In genomic region chr2:137079721-137080320, GRCm38 (mm10) we compare ENCODE assay signal across 12 mouse cellular contexts. TPM values are rescaled to one million over a fixed set of nuclear protein-coding genes. Genes with fewer than 3 reads are reported as not detected.
A peak's percentile ranks its signal among the peaks of the same experiment; 100 is the strongest.
DNase-seq lines count a peak whose midpoint lies in the region; ATAC-seq and TF ChIP-seq lines count a peak whose summit lies in the region.
"Had no signal": no experiment of that assay in that cellular context is flagged by ENCODE, and none has a peak within 500 bp of the region (broad histone marks: within the 10 kb centered on the region; RNA-seq: fewer than 3 reads in every experiment).

No protein-coding gene starts in this region.

- H3K9ac ChIP-seq in heart, embryonic 15.5 days: no peak overlapping the region
- no peak overlapping the region for H3K9ac ChIP-seq in embryonic facial prominence, embryonic 14.5 days (ENCODE audit: low read depth, low read length)
- no peak overlapping the region for H3K9ac ChIP-seq in kidney, embryonic 16.5 days (replicated peaks; ENCODE audit: low read length)

- H3K36me3 ChIP-seq in heart, embryonic 15.5 days: peaks cover 21% of the 10 kb centered on the region
- peaks cover 24% of the 10 kb centered on the region for H3K36me3 ChIP-seq in embryonic facial prominence, embryonic 14.5 days (ENCODE audit: control insufficient read depth, insufficient read depth, low read length)
- peaks cover 22% of the 10 kb centered on the region for H3K36me3 ChIP-seq in kidney, embryonic 16.5 days (ENCODE audit: insufficient read depth, low read length)

- 23% methylated on average over 10 of the region's 10 CpGs for WGBS in heart, embryonic 15.5 days
- WGBS in embryonic facial prominence, embryonic 14.5 days: 18% methylated on average over 10 of the region's 10 CpGs
- 30% methylated on average over 10 of the region's 10 CpGs for WGBS in kidney, embryonic 16.5 days
- WGBS in cerebellum, adult 2 months: 21% methylated on average over 10 of the region's 10 CpGs

- no peak for TF ChIP-seq POLR2A in cerebellum, adult 2 months (IDR thresholded peaks at IDR 0.05; ENCODE audit: borderline replicate concordance, insufficient read depth, low read length)

- TF ChIP-seq CTCF in cerebellum, adult 2 months (IDR thresholded peaks at IDR 0.05; ENCODE audit: borderline replicate concordance, insufficient read depth, low read depth, low read length): no peak

- no peak; the same call in 1 of the 2 replicates for ATAC-seq in heart, embryonic 15.5 days (replicated peaks; ENCODE audit: insufficient number of reproducible peaks, insufficient read depth, low FRiP score, low read depth)
- ATAC-seq in embryonic facial prominence, embryonic 14.5 days (ENCODE audit: low read depth): peak; percentile 64
- 0 out of 2 replicates have a peak, but pooled peaks have one; percentile 5 for ATAC-seq in kidney, embryonic 16.5 days (ENCODE audit: low FRiP score, low TSS enrichment)
- ATAC-seq: CD4-positive, CD25-positive, alpha-beta regulatory T cell, adult 4 months had no signal

- H3K27ac ChIP-seq in heart, embryonic 15.5 days: 0 out of 2 replicates have a peak overlapping the region, but pooled peaks have one; percentile 14
- no peak overlapping the region for H3K27ac ChIP-seq in embryonic facial prominence, embryonic 14.5 days (replicated peaks; ENCODE audit: low read depth, low read length)
- peak overlapping the region; percentile 40 for H3K27ac ChIP-seq in kidney, embryonic 16.5 days (ENCODE audit: low read length)
- no peak overlapping the region for H3K27ac ChIP-seq in cerebellum, adult 2 months (ENCODE audit: insufficient read depth, low read length)

- no peak overlapping the region for H3K4me2 ChIP-seq in heart, embryonic 15.5 days
- H3K4me2 ChIP-seq in embryonic facial prominence, embryonic 14.5 days (ENCODE audit: low read depth, low read length): no peak overlapping the region
- H3K4me2 ChIP-seq in kidney, embryonic 16.5 days (replicated peaks; ENCODE audit: low read depth, low read length): no peak overlapping the region

- peaks cover 18% of the 10 kb centered on the region for H3K4me1 ChIP-seq in heart, embryonic 15.5 days (replicated peaks)
- H3K4me1 ChIP-seq in embryonic facial prominence, embryonic 14.5 days (ENCODE audit: control insufficient read depth, insufficient read depth, low read length): peaks cover 15% of the 10 kb centered on the region
- H3K4me1 ChIP-seq in kidney, embryonic 16.5 days (ENCODE audit: insufficient read depth, low read length): peaks cover 32% of the 10 kb centered on the region
- H3K4me1 ChIP-seq in cerebellum, adult 2 months (ENCODE audit: control insufficient read depth, insufficient read depth, low read length): no peaks in the 10 kb centered on the region

- no peaks in the 10 kb centered on the region for H3K27me3 ChIP-seq in heart, embryonic 15.5 days
- H3K27me3 ChIP-seq in embryonic facial prominence, embryonic 14.5 days (replicated peaks; ENCODE audit: control insufficient read depth, insufficient read depth, low read length): no peaks in the 10 kb centered on the region
- H3K27me3 ChIP-seq in kidney, embryonic 16.5 days (ENCODE audit: insufficient read depth, low read length): no peaks in the 10 kb centered on the region
- no peaks in the 10 kb centered on the region for H3K27me3 ChIP-seq in cerebellum, adult 2 months (ENCODE audit: control insufficient read depth, insufficient read depth, low read length)

- no peaks in the 10 kb centered on the region for H3K9me3 ChIP-seq in heart, embryonic 15.5 days (replicated peaks)
- H3K9me3 ChIP-seq in embryonic facial prominence, embryonic 14.5 days (ENCODE audit: control insufficient read depth, low read length): no peaks in the 10 kb centered on the region
- H3K9me3 ChIP-seq in kidney, embryonic 16.5 days (ENCODE audit: low read length): no peaks in the 10 kb centered on the region

- DNase-seq in heart, postnatal 4 days: no peak
- DNase-seq in Muller cell, postnatal 12 days (ENCODE audit: inconsistent ontology term): peak; percentile 82
- peak; percentile 45 for DNase-seq in embryonic facial prominence, embryonic 14.5 days (ENCODE audit: low spot score)
- no peak for DNase-seq in cerebellum, adult 2 months
- no peak for DNase-seq in ovary, postnatal 14 days (ENCODE audit: low spot score)
- no peak for DNase-seq in cerebellum, adult 11-12 months
- DNase-seq: cerebellum, adult 9-10 months; layer of hippocampus, adult 9-11 months; thymus, postnatal 36 days had no signal

- no peak overlapping the region for H3K4me3 ChIP-seq in heart, embryonic 15.5 days
- H3K4me3 ChIP-seq in embryonic facial prominence, embryonic 14.5 days (ENCODE audit: low read depth, low read length): no peak overlapping the region
- H3K4me3 ChIP-seq in kidney, embryonic 16.5 days (ENCODE audit: low read length): no peak overlapping the region
- H3K4me3 ChIP-seq in cerebellum, adult 2 months (replicated peaks; ENCODE audit: insufficient read depth, low read depth, low read length): no peak overlapping the region

RNA-seq across cellular contexts. Expression of gene Jag1, which starts 36.6 kb away (rescaled TPM):
- polyA plus RNA-seq in heart, embryonic 15.5 days (2015; fragmentation: Nextera tagmentation; extraction: Ambion mirVana): 11.8 and 16.5 TPM in 2 replicates
- 10 to 100 TPM; 18.9 to 21.9 TPM for total RNA-seq in heart, postnatal 4 days (2021)
- 25.1 and 27.5 TPM in 2 replicates for polyA plus RNA-seq in embryonic facial prominence, embryonic 14.5 days (2014; fragmentation: Nextera tagmentation; extraction: Ambion mirVana)
- 37.9 and 49.2 TPM in 2 replicates for polyA plus RNA-seq in kidney, embryonic 16.5 days (2015; fragmentation: Nextera tagmentation; extraction: Ambion mirVana)
- polyA plus RNA-seq in cerebellum, adult 2 months (2012; rRNA removed): 2.4 and 3.1 TPM in 2 replicates

Comparison
In these comparisons a context has a peak if more than half of its experiments do, and no peak if none do; other contexts are left out.
1. H3K27ac ChIP-seq: peak in heart, embryonic 15.5 days (single experiment) and kidney, embryonic 16.5 days (single experiment); none in embryonic facial prominence, embryonic 14.5 days (single experiment) and cerebellum, adult 2 months (single experiment).
2. DNase-seq: peak in Muller cell, postnatal 12 days (single experiment) and embryonic facial prominence, embryonic 14.5 days (single experiment); none in heart, postnatal 4 days (single experiment), cerebellum, adult 2 months (0 of 2), ovary, postnatal 14 days (single experiment) and cerebellum, adult 11-12 months (single experiment).